Mouse (Mus musculus): ENCODE data around the gene Acrv1. TPM values are rescaled to one million over a fixed set of nuclear protein-coding genes. Genes with fewer than 3 reads are reported as not detected.

Gene Acrv1
- not detected for polyA plus RNA-seq (2014; fragmentation: Illumina TruSeq; extraction: RNeasy Lipid Tissue Mini Kit (QIAGEN cat#74804); ENCODE audit: low read depth, low replicate concordance)

DNA sequence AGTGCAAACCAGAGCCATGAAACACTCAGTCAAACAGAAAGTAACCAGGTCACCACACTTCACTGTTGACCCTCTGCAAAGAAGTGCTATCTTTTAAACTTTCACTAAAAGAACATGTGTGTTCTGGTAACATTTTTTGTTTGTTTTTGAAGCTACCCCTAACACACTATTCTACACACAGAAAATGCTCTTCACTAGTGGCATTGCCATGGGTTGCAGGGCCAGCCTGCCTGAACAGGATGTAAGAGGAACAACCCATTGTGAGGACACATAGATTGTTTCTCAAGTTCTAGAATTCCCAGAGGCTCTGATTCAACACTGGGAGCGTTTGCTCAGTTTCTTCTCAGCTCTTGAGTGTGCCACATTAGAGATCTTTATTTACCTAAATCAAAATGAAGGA is at the start of gene Acrv1:
Gene Acrv1 (plus strand): TSS at position 301 of the 400 bp plus-strand sequence.

GRCm38 (mm10) chr9:36643276-36643675 is 49.7 kb upstream of the Acrv1 start, which contains the start of gene A630095E13Rik:
Gene A630095E13Rik, minus strand, starts transcription at chr9:36643376.

GRCm38 (mm10) chr9:36727034-36727755 is 34.2 kb downstream of the Acrv1 start, which contains the start of gene Chek1:
Gene Chek1, minus strand, starts transcription at chr9:36727065.

Other genes starting within 250 kb of the Acrv1 start
- gene Gm9513, start 217.6 kb upstream of the Acrv1 start, polyA plus RNA-seq (2014; fragmentation: Illumina TruSeq; extraction: RNeasy Lipid Tissue Mini Kit (QIAGEN cat#74804); ENCODE audit: low read depth, low replicate concordance): not detected
- gene Gm5615, start 151.3 kb upstream of the Acrv1 start, polyA plus RNA-seq (2014; fragmentation: Illumina TruSeq; extraction: RNeasy Lipid Tissue Mini Kit (QIAGEN cat#74804); ENCODE audit: low read depth, low replicate concordance): not detected
- not detected for gene Gm17689, start 110.6 kb upstream of the Acrv1 start, polyA plus RNA-seq (2014; fragmentation: Illumina TruSeq; extraction: RNeasy Lipid Tissue Mini Kit (QIAGEN cat#74804); ENCODE audit: low read depth, low replicate concordance)
- not detected for gene A630095E13Rik, start 49.8 kb upstream of the Acrv1 start, polyA plus RNA-seq (2014; fragmentation: Illumina TruSeq; extraction: RNeasy Lipid Tissue Mini Kit (QIAGEN cat#74804); ENCODE audit: low read depth, low replicate concordance)
- gene Chek1, start 33.8 kb downstream of the Acrv1 start, polyA plus RNA-seq (2014; fragmentation: Illumina TruSeq; extraction: RNeasy Lipid Tissue Mini Kit (QIAGEN cat#74804); ENCODE audit: low read depth, low replicate concordance): 1.3 TPM
- gene Stt3a, start 74.5 kb downstream of the Acrv1 start, polyA plus RNA-seq (2014; fragmentation: Illumina TruSeq; extraction: RNeasy Lipid Tissue Mini Kit (QIAGEN cat#74804); ENCODE audit: low read depth, low replicate concordance): 265 TPM
- 250 TPM for gene Ei24, start 104.2 kb downstream of the Acrv1 start, polyA plus RNA-seq (2014; fragmentation: Illumina TruSeq; extraction: RNeasy Lipid Tissue Mini Kit (QIAGEN cat#74804); ENCODE audit: low read depth, low replicate concordance)
- 0.36 TPM for gene Fez1, start 128.6 kb downstream of the Acrv1 start, polyA plus RNA-seq (2014; fragmentation: Illumina TruSeq; extraction: RNeasy Lipid Tissue Mini Kit (QIAGEN cat#74804); ENCODE audit: low read depth, low replicate concordance)

Data from kidney, adult 10 weeks (tissue).